Comparison of ENCODE assay signal across 17 mouse cellular contexts in the genomic region with DNA sequence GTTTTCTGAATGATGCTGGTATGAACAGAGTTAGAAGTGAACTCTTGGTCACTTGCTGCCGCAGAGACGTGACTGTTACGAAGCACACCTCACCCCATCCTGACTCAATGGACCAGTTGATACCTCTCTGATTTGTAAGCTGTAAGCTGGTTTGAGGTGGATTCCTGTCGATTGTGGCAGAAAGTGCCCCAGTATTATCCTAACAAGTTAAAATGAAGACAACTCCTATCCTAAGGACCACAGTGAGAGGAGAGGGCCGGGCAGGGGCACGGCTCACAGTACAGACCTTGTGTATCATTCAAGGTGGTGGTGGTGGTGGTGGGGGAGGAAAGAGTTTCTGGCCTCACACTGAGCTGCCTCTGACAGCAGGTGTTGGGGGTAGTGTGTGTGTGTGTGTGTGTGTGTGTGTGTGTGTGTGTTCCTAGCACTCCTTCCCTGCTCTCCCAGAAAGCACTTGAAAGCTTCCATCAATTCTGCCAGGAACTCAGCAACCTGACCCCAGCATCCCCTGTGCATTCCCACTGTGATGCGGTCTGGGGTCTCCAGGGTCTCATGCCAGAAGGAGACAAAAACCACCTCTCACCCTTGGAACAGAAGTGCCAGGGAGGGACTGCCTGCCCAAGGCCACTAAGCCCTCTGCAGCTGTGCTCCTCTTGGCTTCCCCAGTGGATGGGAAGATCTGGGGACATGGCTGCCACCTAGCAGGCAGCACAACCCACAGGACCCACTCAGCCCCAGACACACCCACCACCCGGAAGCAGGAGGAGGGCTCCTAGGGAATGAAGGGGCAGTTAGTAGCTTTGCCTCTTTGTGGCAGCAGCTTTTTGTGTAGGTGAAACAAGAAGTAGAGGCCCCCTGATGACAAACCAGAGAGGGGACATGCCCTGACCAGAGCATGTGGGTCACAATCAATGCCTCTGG. TPM values are rescaled to one million over a fixed set of nuclear protein-coding genes. Genes with fewer than 3 reads are reported as not detected.
DNase-seq lines count a peak whose midpoint lies in the region; ATAC-seq and TF ChIP-seq lines count a peak whose summit lies in the region.
"Had no signal": no experiment of that assay in that cellular context is flagged by ENCODE, and none has a peak within 500 bp of the region (broad histone marks: within the 10 kb centered on the region; RNA-seq: fewer than 3 reads in every experiment).

No protein-coding gene starts in this region.

- peak; percentile 90 for DNase-seq in heart, adult 11 months
- no peak for DNase-seq in heart, adult 8-10 months (ENCODE audit: low spot score)
- DNase-seq in spleen, adult 2 months (ENCODE audit: low read depth in 1 of 2, low spot score in 2 of 2), result no peak
- DNase-seq in spleen, postnatal 10 days (ENCODE audit: low spot score in 2 of 2), result no peak
- DNase-seq in splenic B cell, adult 2 months (ENCODE audit: low read depth, low spot score), result peak; percentile 43
- DNase-seq in thymus, postnatal 4 days, result peak; percentile 69
- DNase-seq in frontal cortex, adult 2 months (ENCODE audit: extremely low spot score in 1 of 2, low spot score in 1 of 2), result no peak
- DNase-seq: cerebellum, adult 9-11 months; gastrocnemius, postnatal 10 days; heart, postnatal 14 days; kidney, adult 18-20 months; kidney, postnatal 10 days; lung, postnatal 10 days had no signal

- ATAC-seq in megakaryocyte-erythroid progenitor cell, adult 5-6 weeks (replicated peaks; ENCODE audit: low FRiP score, low TSS enrichment, poor library complexity, severe bottlenecking), result no peak

- H3K4me3 ChIP-seq in spleen, adult 2 months (ENCODE audit: extremely low read depth, insufficient read depth, insufficient read length), result no peak overlapping the region
- H3K4me3 ChIP-seq: limb, embryonic 13.5 days; liver, embryonic 15.5 days; midbrain, embryonic 13.5 days had no signal

- H3K4me1 ChIP-seq in spleen, adult 2 months (ENCODE audit: control insufficient read depth, insufficient read depth, insufficient read length), result peaks cover 40% of the 10 kb centered on the region

- no peaks in the 10 kb centered on the region for H3K27me3 ChIP-seq in spleen, adult 2 months (ENCODE audit: control insufficient read depth, insufficient read depth, low read length)
- H3K27me3 ChIP-seq in splenic B cell, adult 2 months (ENCODE audit: control insufficient read depth, insufficient read depth, low read length, poor library complexity, severe bottlenecking), result no peaks in the 10 kb centered on the region
- H3K27me3 ChIP-seq: limb, embryonic 13.5 days; midbrain, embryonic 13.5 days had no signal

- no peak for TF ChIP-seq POLR2A in spleen, adult 2 months (IDR thresholded peaks at IDR 0.05; ENCODE audit: low read depth, low read length)

- peaks cover 18% of the 10 kb centered on the region for H3K36me3 ChIP-seq in spleen, adult 2 months (ENCODE audit: control insufficient read depth, insufficient read depth, low read length)
- H3K36me3 ChIP-seq in splenic B cell, adult 2 months (ENCODE audit: control insufficient read depth, insufficient read depth, low read length, poor library complexity, severe bottlenecking), result peaks cover 9% of the 10 kb centered on the region; the same call in 1 of the 2 replicates

- no peak for TF ChIP-seq CTCF in spleen, adult 2 months (IDR thresholded peaks at IDR 0.05; ENCODE audit: extremely low read depth, insufficient read depth, insufficient read length, insufficient replicate concordance)

- H3K27ac ChIP-seq in spleen, adult 2 months (ENCODE audit: insufficient read depth, low read length), result peak overlapping the region; percentile 89
- H3K27ac ChIP-seq: limb, embryonic 13.5 days; liver, embryonic 15.5 days; midbrain, embryonic 13.5 days had no signal

- 75% methylated on average over 8 of the region's 8 CpGs for WGBS in spleen, adult 2 months

RNA-seq across cellular contexts. Expression of a gene that starts 34.3 kb away (rescaled TPM):
- under 1 TPM; 0.19 to 0.69 (median 0.33) TPM for total RNA-seq in heart, adult 8-10 months (2022)
- polyA plus RNA-seq in spleen, adult 2 months (2012; rRNA removed), result 138 and 180 TPM in 2 replicates
- polyA plus RNA-seq in frontal cortex, adult 2 months (2012; rRNA removed), result 1.2 and 1.5 TPM in 2 replicates
- 0.74 and 1.8 TPM in 2 replicates for total RNA-seq in megakaryocyte-erythroid progenitor cell, adult 5-6 weeks (2014; fragmentation: Nextera tagmentation)
- 0.04 and 2.1 TPM in 2 replicates for total RNA-seq in megakaryocyte-erythroid progenitor cell, adult 5-6 weeks (2017)

Comparison
In these comparisons a context has a peak if more than half of its experiments do, and no peak if none do; other contexts are left out.
1. DNase-seq: peak in heart, adult 11 months (single experiment), splenic B cell, adult 2 months (single experiment) and thymus, postnatal 4 days (single experiment); none in heart, adult 8-10 months (single experiment), spleen, adult 2 months (0 of 2), spleen, postnatal 10 days (0 of 2) and frontal cortex, adult 2 months (0 of 2).